Comparison of ENCODE assay signal across 9 mouse cellular contexts in the genomic region with DNA sequence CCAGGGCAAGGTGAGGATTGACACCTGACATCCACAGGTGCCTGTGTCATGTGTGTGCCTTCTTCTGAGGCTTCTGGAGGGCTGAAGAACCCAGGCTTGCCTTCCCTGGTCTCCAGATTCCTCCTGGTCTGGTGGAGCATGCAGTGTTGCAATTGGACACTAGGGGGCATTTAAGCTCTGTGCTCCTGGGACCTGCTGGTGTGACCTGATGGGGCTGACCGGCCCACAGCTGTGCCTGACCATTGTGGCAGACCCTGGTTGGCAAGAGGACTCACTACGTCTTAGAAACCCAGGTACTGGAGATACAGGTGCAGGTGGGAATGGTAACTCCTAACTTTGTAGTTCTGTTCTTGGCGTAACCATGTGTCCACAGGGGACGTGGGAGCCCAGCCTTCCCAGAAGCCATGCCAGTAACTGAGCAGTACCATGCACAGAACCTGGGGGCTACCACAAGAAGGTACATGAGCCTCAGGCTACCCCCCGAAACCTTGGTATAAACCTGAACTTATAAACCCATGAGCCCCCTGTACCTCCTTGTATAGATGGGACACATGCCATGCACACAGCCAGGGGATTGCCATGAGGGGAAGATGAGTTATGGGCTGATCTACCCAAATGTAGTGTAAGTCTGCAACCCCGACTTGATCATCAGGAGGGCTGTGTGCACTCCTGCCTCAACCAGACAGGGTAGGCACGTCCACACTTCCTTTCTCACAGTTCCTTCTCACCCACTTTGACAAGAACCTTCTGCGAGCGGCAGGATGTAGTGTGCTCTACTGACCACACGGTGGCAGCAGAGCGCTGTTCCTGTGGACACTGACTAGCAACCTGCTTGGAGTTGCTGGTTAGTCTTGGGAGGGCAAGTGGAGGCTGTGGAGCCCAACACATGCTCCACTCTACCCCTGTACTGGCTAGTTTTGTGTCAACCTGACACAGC. TPM values are rescaled to one million over a fixed set of nuclear protein-coding genes. Genes with fewer than 3 reads are reported as not detected.
DNase-seq lines count a peak whose midpoint lies in the region; ATAC-seq and TF ChIP-seq lines count a peak whose summit lies in the region.
"Had no signal": no experiment of that assay in that cellular context is flagged by ENCODE, and none has a peak within 500 bp of the region (broad histone marks: within the 10 kb centered on the region; RNA-seq: fewer than 3 reads in every experiment).

No protein-coding gene starts in this region.

- no peak overlapping the region for H3K27ac ChIP-seq in heart, embryonic 11.5 days (ENCODE audit: low read depth, low read length)
- H3K27ac ChIP-seq in kidney, adult 2 months (ENCODE audit: insufficient read depth, low read depth, low read length) = no peak overlapping the region
- H3K27ac ChIP-seq in limb, embryonic 14.5 days (replicated peaks; ENCODE audit: low read depth, low read length) = no peak overlapping the region
- H3K27ac ChIP-seq: macrophage had no signal

- H3K9ac ChIP-seq in heart, embryonic 11.5 days (ENCODE audit: low read depth, low read length) = no peak overlapping the region
- H3K9ac ChIP-seq in limb, embryonic 14.5 days (ENCODE audit: low read depth, low read length, severe bottlenecking) = no peak overlapping the region

- DNase-seq in heart, adult 18-20 months = peak; percentile 66 to 82
- DNase-seq in cerebellum, postnatal 36 days = peak; percentile 61 to 63
- peak; percentile 61 for DNase-seq in gastrocnemius, adult 18-20 months (ENCODE audit: low spot score)
- peak; percentile 72 for DNase-seq in kidney, adult 2 months
- peak; percentile 71 for DNase-seq in limb, embryonic 14.5 days (ENCODE audit: low spot score)
- DNase-seq in spleen, postnatal 14 days (ENCODE audit: low spot score in 2 of 2) = peak; percentile 62 to 72

- no peaks in the 10 kb centered on the region for H3K4me1 ChIP-seq in heart, embryonic 11.5 days (ENCODE audit: control insufficient read depth, insufficient read depth, low read length)
- H3K4me1 ChIP-seq in kidney, adult 2 months (ENCODE audit: control insufficient read depth, insufficient read depth, low read length) = no peaks in the 10 kb centered on the region
- no peaks in the 10 kb centered on the region for H3K4me1 ChIP-seq in limb, embryonic 14.5 days (ENCODE audit: control insufficient read depth, insufficient read depth, low read length)

- no peaks in the 10 kb centered on the region for H3K36me3 ChIP-seq in heart, embryonic 11.5 days (ENCODE audit: control insufficient read depth, insufficient read depth, low read length)
- no peaks in the 10 kb centered on the region for H3K36me3 ChIP-seq in kidney, adult 2 months (ENCODE audit: control insufficient read depth, insufficient read depth, low read length)
- H3K36me3 ChIP-seq in limb, embryonic 14.5 days (ENCODE audit: control insufficient read depth, insufficient read depth, low read length) = no peaks in the 10 kb centered on the region

- no peak for ATAC-seq in heart, embryonic 11.5 days (replicated peaks; ENCODE audit: insufficient number of reproducible peaks, low FRiP score, low TSS enrichment)
- no peak for ATAC-seq in limb, embryonic 14.5 days (ENCODE audit: low FRiP score, low read depth)
- ATAC-seq in monocyte, adult 5-6 weeks (replicated peaks; ENCODE audit: insufficient number of reproducible peaks, low FRiP score, low TSS enrichment, poor library complexity, severe bottlenecking) = peak; percentile 55

- no peaks in the 10 kb centered on the region for H3K9me3 ChIP-seq in heart, embryonic 11.5 days (replicated peaks; ENCODE audit: control insufficient read depth, low read length)
- no peaks in the 10 kb centered on the region for H3K9me3 ChIP-seq in limb, embryonic 14.5 days (ENCODE audit: control insufficient read depth, low read length)

- H3K4me2 ChIP-seq in heart, embryonic 11.5 days = no peak overlapping the region
- no peak overlapping the region for H3K4me2 ChIP-seq in limb, embryonic 14.5 days (replicated peaks; ENCODE audit: low read depth, low read length, severe bottlenecking)

- TF ChIP-seq POLR2A in kidney, adult 2 months (IDR thresholded peaks at IDR 0.05; ENCODE audit: low read depth, low read length) = no peak
- TF ChIP-seq POLR2A in limb, embryonic 14.5 days (IDR thresholded peaks at IDR 0.05; ENCODE audit: borderline replicate concordance, extremely low read depth, insufficient read depth, insufficient read length) = no peak

- peak; percentile 98 for TF ChIP-seq CTCF in kidney, adult 2 months (conservative IDR thresholded peaks at IDR 0.05; ENCODE audit: insufficient read depth, insufficient read length, low read depth, low read length)

- H3K27me3 ChIP-seq in heart, embryonic 11.5 days (ENCODE audit: control insufficient read depth, insufficient read depth, low read length) = no peaks in the 10 kb centered on the region
- H3K27me3 ChIP-seq in kidney, adult 2 months (replicated peaks; ENCODE audit: control insufficient read depth, insufficient read depth, low read length) = no peaks in the 10 kb centered on the region
- no peaks in the 10 kb centered on the region for H3K27me3 ChIP-seq in limb, embryonic 14.5 days (ENCODE audit: control insufficient read depth, insufficient read depth, low read length)

- no peak overlapping the region for H3K4me3 ChIP-seq in heart, embryonic 11.5 days (ENCODE audit: low read depth, low read length)
- no peak overlapping the region for H3K4me3 ChIP-seq in kidney, adult 2 months (ENCODE audit: insufficient read depth, low read depth, low read length)
- H3K4me3 ChIP-seq in limb, embryonic 14.5 days (replicated peaks; ENCODE audit: low read length) = no peak overlapping the region

- WGBS in heart, embryonic 11.5 days (ENCODE audit: insufficient replicate concordance) = 24% methylated on average over 11 of the region's 11 CpGs
- 25% methylated on average over 11 of the region's 11 CpGs for WGBS in kidney, adult 2 months
- WGBS in limb, embryonic 14.5 days = 30% methylated on average over 11 of the region's 11 CpGs

RNA-seq across cellular contexts. Expression of gene Tmem121, which starts 31.8 kb away (rescaled TPM):
- total RNA-seq in heart, adult 18-20 months (2021) = not detected
- 1.00 and 1.5 TPM in 2 replicates for polyA plus RNA-seq in heart, embryonic 11.5 days (2014; fragmentation: Nextera tagmentation; extraction: Ambion mirVana)
- total RNA-seq in gastrocnemius, adult 18-20 months (2021) = under 1 TPM in 1 of 2 experiments, not detected in 1; 0.14 TPM
- polyA plus RNA-seq in kidney, adult 2 months (2012; rRNA removed) = 0.27 and 0.41 TPM in 2 replicates
- polyA plus RNA-seq in limb, embryonic 14.5 days (2012; rRNA removed) = 29.6 and 43.4 TPM in 2 replicates
- 10.1 and 12.3 TPM in 2 replicates for polyA plus RNA-seq in limb, embryonic 14.5 days (2014; fragmentation: Nextera tagmentation; extraction: Ambion mirVana)
- total RNA-seq in monocyte, adult 5-6 weeks (2017) = 0.19 TPM in 1 of 3 replicates, not detected in the others
- polyA plus RNA-seq: macrophage had no signal
